Mouse (Mus musculus) neural tube, embryonic 14.5 days (tissue): ENCODE measurements around the gene Eri3. TPM values are rescaled to one million over a fixed set of nuclear protein-coding genes. Genes with fewer than 3 reads are reported as not detected.
A peak's percentile ranks its signal among the peaks of the same experiment; 100 is the strongest.

Experiments used
- ATAC-seq: fragments of 200-750 bp; cut with Nextera tagmentation; 2 replicates; pipeline ENCODE4 v1.8.0; 2017; ENCODE audit warnings: low read depth, mild to moderate bottlenecking, moderate TSS enrichment, moderate library complexity
- H3K27ac ChIP-seq: fragments of 300-500 bp; sonication (generic); 2 replicates; pipeline ENCODE4 v1.5.1; 2014; ENCODE audit warnings: low read depth, mild to moderate bottlenecking, control low read depth, low read length, moderate library complexity, mixed read lengths
- H3K27me3 ChIP-seq: fragments of 300-500 bp; sonication (generic); 2 replicates; pipeline ENCODE4 v1.6.1; 2014; ENCODE audit warnings: low read length; ENCODE audit not compliant: control insufficient read depth, insufficient read depth
- H3K36me3 ChIP-seq: fragments of 300-500 bp; sonication (generic); 2 replicates; pipeline ENCODE4 v1.6.1; 2014; ENCODE audit warnings: low read length, mixed read lengths; ENCODE audit not compliant: control insufficient read depth, insufficient read depth
- H3K4me1 ChIP-seq: fragments of 300-500 bp; sonication (generic); 2 replicates; pipeline ENCODE4 v1.6.1; 2014; ENCODE audit warnings: low read length; ENCODE audit not compliant: control insufficient read depth, insufficient read depth
- H3K4me2 ChIP-seq: fragments of 300-500 bp; sonication (generic); 2 replicates; pipeline ENCODE4 v1.6.1; 2014; ENCODE audit warnings: mild to moderate bottlenecking, low read depth, low read length, control low read depth
- H3K4me3 ChIP-seq: fragments of 300-500 bp; sonication (generic); 2 replicates; pipeline ENCODE4 v1.5.1; 2014; ENCODE audit warnings: low read depth, low read length, control low read depth, mixed read lengths
- H3K9ac ChIP-seq: fragments of 300-500 bp; sonication (generic); replicated peaks from 2 replicates; pipeline ENCODE4 v1.6.1; 2014; ENCODE audit warnings: low read depth, mild to moderate bottlenecking, control low read depth, low read length, mixed read lengths
- H3K9me3 ChIP-seq: fragments of 300-500 bp; sonication (generic); 2 replicates; pipeline ENCODE4 v1.6.1; 2016; ENCODE audit warnings: low read length; ENCODE audit not compliant: control insufficient read depth
- WGBS: fragments of 180-500 bp; shearing (Covaris S2); extraction: QIAGEN DNeasy Blood & Tissue Kit; methylation state at CpG from one replicate; pipeline ENCODE4 v1.1.7; 2014; 5-methylcytosine and 5-hydroxymethylcytosine counted together
- polyA plus RNA-seq: library from polyadenylated mRNA; unstranded; fragments of >200 nt; fragmentation: Nextera tagmentation; extraction: Ambion mirVana; gene quantifications from 2 replicates; pipeline ENCODE4 v1.2.1, GENCODE M21; 2014

Gene Eri3
- polyA plus RNA-seq, 1 experiment from 2014 or later: 291 TPM

GRCm38 (mm10) chr4:117666054-117666453 lies 115.9 kb downstream of the Eri3 start:
- Histone ChIP-seq H3K36me3 (no peaks in the 10 kb centered on the region), H3K9me3 (no peaks in the 10 kb centered on the region), H3K9ac (no peak overlapping the region), H3K4me3 (no peak overlapping the region), H3K27ac (no peak overlapping the region), H3K4me1 (peaks cover 8% of the 10 kb centered on the region; the same call in 1 of the 2 replicates), H3K27me3 (no peaks in the 10 kb centered on the region), H3K4me2 (no peak overlapping the region)
- ATAC-seq: 0 out of 2 replicates have a peak, but pooled peaks have one; percentile 45
- WGBS: 33% methylated on average over 8 of the region's 8 CpGs

GRCm38 (mm10) chr4:117669874-117670273 lies 119.7 kb downstream of the Eri3 start:
- H3K9ac ChIP-seq: no peak overlapping the region
- no peak overlapping the region for H3K27ac ChIP-seq
- H3K4me1 ChIP-seq: peaks cover 8% of the 10 kb centered on the region; the same call in 1 of the 2 replicates
- 81% methylated on average over 7 of the region's 7 CpGs for WGBS
- no peaks in the 10 kb centered on the region for H3K27me3 ChIP-seq
- no peaks in the 10 kb centered on the region for H3K9me3 ChIP-seq
- H3K4me2 ChIP-seq: no peak overlapping the region
- H3K36me3 ChIP-seq: peaks cover 14% of the 10 kb centered on the region
- no peak for ATAC-seq
- H3K4me3 ChIP-seq: no peak overlapping the region

- Histone ChIP-seq H3K4me2 (no peak overlapping the region), H3K27me3 (no peaks in the 10 kb centered on the region), H3K9ac (no peak overlapping the region), H3K36me3 (peaks cover 24% of the 10 kb centered on the region), H3K27ac (no peak overlapping the region), H3K4me3 (no peak overlapping the region), H3K9me3 (no peaks in the 10 kb centered on the region), H3K4me1 (no peaks in the 10 kb centered on the region)
- 0 out of 2 replicates have a peak, but pooled peaks have one; percentile 45 for ATAC-seq
- 35% methylated on average over 9 of the region's 9 CpGs for WGBS
Measured at GRCm38 (mm10) chr4:117672042-117672441, 121.9 kb downstream of the Eri3 start.

- 82% methylated on average over 3 of the region's 3 CpGs for WGBS
- peaks cover 24% of the 10 kb centered on the region for H3K36me3 ChIP-seq
- ATAC-seq: no peak
Measured at GRCm38 (mm10) chr4:117673901-117674300, 123.7 kb downstream of the Eri3 start.

GRCm38 (mm10) chr4:117676903-117677302 lies 126.7 kb downstream of the Eri3 start:
- ATAC-seq: peak; percentile 45; the same call in 1 of the 2 replicates
- Histone ChIP-seq H3K36me3 (peaks cover 32% of the 10 kb centered on the region), H3K27me3 (no peaks in the 10 kb centered on the region), H3K4me1 (peaks cover 7% of the 10 kb centered on the region; the same call in 1 of the 2 replicates), H3K9me3 (no peaks in the 10 kb centered on the region), H3K4me2 (no peak overlapping the region), H3K4me3 (no peak overlapping the region), H3K27ac (no peak overlapping the region), H3K9ac (no peak overlapping the region)
- WGBS: 16% methylated on average over 3 of the region's 3 CpGs

More at GRCm38 (mm10) chr4:117673901-117674300, 123.7 kb downstream of the Eri3 start:
- Histone ChIP-seq H3K4me3 (no peak overlapping the region), H3K27ac (no peak overlapping the region), H3K27me3 (no peaks in the 10 kb centered on the region), H3K4me2 (no peak overlapping the region), H3K9me3 (no peaks in the 10 kb centered on the region), H3K4me1 (no peaks in the 10 kb centered on the region), H3K9ac (no peak overlapping the region)

GRCm38 (mm10) chr4:117680963-117681362 lies 130.8 kb downstream of the Eri3 start:
- H3K9me3 ChIP-seq: no peaks in the 10 kb centered on the region
- 82% methylated on average over 6 of the region's 6 CpGs for WGBS
- no peak overlapping the region for H3K27ac ChIP-seq
- H3K4me2 ChIP-seq: peak overlapping the region; percentile 97; the same call in 1 of the 2 replicates
- ATAC-seq: no peak
- no peak overlapping the region for H3K4me3 ChIP-seq
- H3K36me3 ChIP-seq: peaks cover 8% of the 10 kb centered on the region
- H3K27me3 ChIP-seq: no peaks in the 10 kb centered on the region
- no peak overlapping the region for H3K9ac ChIP-seq
- H3K4me1 ChIP-seq: peaks cover 7% of the 10 kb centered on the region; the same call in 1 of the 2 replicates

GRCm38 (mm10) chr4:117681931-117682461 lies 131.8 kb downstream of the Eri3 start, which contains the start of gene Dmap1:
Gene Dmap1 (minus strand): TSS chr4:117682273.
- under 1% methylated on average over 33 of the region's 33 CpGs for WGBS
- Histone ChIP-seq H3K27me3 (no peaks in the 10 kb centered on the region), H3K4me3 (peak within 1 kb of the TSS; percentile 76), H3K27ac (peak within 1 kb of the TSS; percentile 48; the same call in 1 of the 2 replicates), H3K36me3 (peaks cover 8% of the 10 kb centered on the region), H3K4me2 (peak within 1 kb of the TSS; percentile 97), H3K9ac (peak within 1 kb of the TSS; percentile 87), H3K4me1 (peaks cover 7% of the 10 kb centered on the region; the same call in 1 of the 2 replicates), H3K9me3 (no peaks in the 10 kb centered on the region)
- ATAC-seq: peak; percentile 89

GRCm38 (mm10) chr4:117682463-117682862 lies 132.3 kb downstream of the Eri3 start:
- Histone ChIP-seq H3K4me2 (peak overlapping the region; percentile 97), H3K27me3 (no peaks in the 10 kb centered on the region), H3K9me3 (no peaks in the 10 kb centered on the region), H3K36me3 (peaks cover 8% of the 10 kb centered on the region), H3K9ac (0 out of 2 replicates have a peak overlapping the region, but pooled peaks have one; percentile 22), H3K4me3 (peak overlapping the region; percentile 76), H3K27ac (peak overlapping the region; percentile 48; the same call in 1 of the 2 replicates), H3K4me1 (peaks cover 7% of the 10 kb centered on the region; the same call in 1 of the 2 replicates)
- ATAC-seq: peak; percentile 21; the same call in 1 of the 2 replicates

- ATAC-seq: no peak
- WGBS: 83% methylated on average over 6 of the region's 6 CpGs
- H3K9ac ChIP-seq: no peak overlapping the region
Measured at GRCm38 (mm10) chr4:117683048-117683768, 133.0 kb downstream of the Eri3 start.

More at GRCm38 (mm10) chr4:117683048-117683768, 133.0 kb downstream of the Eri3 start:
- H3K27me3 ChIP-seq: no peaks in the 10 kb centered on the region
- peaks cover 7% of the 10 kb centered on the region; the same call in 1 of the 2 replicates for H3K4me1 ChIP-seq
- no peaks in the 10 kb centered on the region for H3K9me3 ChIP-seq
- H3K36me3 ChIP-seq: peaks cover 8% of the 10 kb centered on the region; the same call in 1 of the 2 replicates
- peak overlapping the region; percentile 97; the same call in 1 of the 2 replicates for H3K4me2 ChIP-seq
- no peak overlapping the region for H3K4me3 ChIP-seq
- no peak overlapping the region for H3K27ac ChIP-seq
